Mouse (Mus musculus) cerebellum, postnatal 4 days (tissue): ENCODE measurements at regions not wholly inside any gene's neighbourhood (a gene's known extent, or its start where the extent isn't known, plus 50 kb on each side); places are given as distances from the start of the nearest gene placed in this dataset.

Experiments used
- DNase-seq, 2 experiments: peaks; one replicate each; pipeline ENCODE4 v3.0.0; 2022; ENCODE audit warnings: low spot score in 2 of 2, mixed read lengths in 1 of 2

- no peak for DNase-seq
Measured at GRCm38 (mm10) chr7:95814865-95815264, 356.2 kb upstream of the Tenm4 start.

DNA sequence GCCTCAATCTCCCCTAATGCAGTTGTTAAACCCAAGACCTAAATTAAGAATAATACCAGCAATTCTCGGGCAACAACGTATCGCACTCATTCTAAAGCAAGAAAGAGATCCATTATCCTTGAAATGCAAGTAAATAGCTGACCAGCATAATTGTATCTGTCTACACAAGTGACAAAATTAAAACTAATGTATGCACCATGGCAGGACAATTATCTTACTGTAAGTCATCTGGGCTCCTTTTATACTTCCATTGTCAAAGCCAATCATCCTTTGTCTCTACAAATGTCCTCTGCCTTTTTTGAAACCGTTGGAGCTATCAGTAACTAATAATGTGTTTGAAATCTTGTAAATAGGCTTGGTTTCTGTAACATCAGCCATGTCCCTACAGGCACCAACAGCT is 347.5 kb upstream of the Tenm4 start:
- DNase-seq = no peak

- no peak for DNase-seq
Measured at GRCm38 (mm10) chr7:95829889-95830288, 341.2 kb upstream of the Tenm4 start.

- DNase-seq = no peak
Measured at GRCm38 (mm10) chr7:95834236-95834919, 336.7 kb upstream of the Tenm4 start.

- no peak for DNase-seq
Measured at GRCm38 (mm10) chr7:95840476-95840875, 330.6 kb upstream of the Tenm4 start.

DNA sequence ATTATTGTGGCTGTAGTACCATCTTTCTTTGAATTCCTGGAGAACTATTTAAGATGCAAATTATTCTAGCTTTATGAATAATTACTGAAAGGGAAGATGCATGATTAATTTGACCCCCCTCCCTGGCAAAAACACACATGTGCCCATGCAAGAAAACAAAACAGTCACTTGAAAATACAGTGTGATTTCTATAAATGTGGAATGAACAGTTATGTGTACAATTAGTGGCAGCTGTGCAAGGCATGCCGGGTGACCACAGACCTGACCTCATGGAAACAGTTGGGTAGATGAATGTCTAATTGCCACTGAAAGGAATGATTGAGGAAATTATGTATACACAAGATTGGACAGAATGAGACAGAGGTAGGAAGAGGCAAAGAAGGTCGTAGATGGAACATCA is 321.2 kb upstream of the Tenm4 start:
- no peak for DNase-seq

- no peak for DNase-seq
Measured at GRCm38 (mm10) chr7:95852630-95853029, 318.4 kb upstream of the Tenm4 start.

DNA sequence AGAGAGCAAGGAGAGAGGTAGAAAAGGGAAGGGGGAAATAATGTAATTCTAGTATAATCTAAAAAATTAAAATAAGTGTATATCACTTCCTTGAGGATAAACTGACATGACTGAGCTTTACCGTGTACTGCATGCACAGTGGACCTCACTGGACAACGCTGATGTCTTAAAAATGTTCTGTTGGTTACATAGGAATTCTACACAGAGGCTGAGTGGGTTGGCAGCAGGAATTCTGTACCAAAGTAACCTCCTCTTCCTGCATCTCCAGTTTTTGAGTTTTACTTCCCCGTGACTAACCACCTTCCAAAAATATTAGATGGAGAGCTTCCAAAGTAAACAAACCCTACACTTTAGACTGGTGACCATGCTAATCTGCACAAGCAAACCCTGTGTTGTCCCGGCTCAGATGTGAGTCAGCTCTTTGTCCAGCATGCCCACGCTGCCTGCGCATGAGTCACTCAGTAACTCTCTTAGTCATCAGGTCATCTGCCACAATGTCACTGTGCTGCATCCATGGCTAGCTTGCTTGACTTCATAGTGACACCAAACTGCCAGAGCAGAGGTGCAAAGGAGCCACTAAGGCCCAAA is 317.7 kb upstream of the Tenm4 start:
- DNase-seq = no peak

GRCm38 (mm10) chr7:95858247-95858646 is 312.8 kb upstream of the Tenm4 start:
- no peak for DNase-seq

DNA sequence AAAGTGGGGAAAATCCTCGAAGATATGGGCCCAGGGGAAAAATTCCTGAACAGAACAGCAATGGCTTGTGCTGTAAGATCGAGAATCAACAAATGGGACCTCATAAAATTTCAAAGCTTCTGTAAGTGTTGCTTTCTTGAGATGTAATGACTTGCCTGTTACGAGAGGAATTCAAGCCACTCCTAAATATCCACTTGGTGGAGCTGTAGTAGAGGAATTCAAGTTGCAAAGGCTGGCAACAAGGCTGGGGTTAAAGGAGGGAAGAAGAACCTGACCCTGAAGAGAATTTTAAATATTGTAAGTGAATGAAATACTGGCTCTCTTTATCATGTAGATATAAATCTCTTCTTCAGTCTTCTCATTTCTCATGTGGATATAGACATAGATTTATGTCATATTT is 306.8 kb upstream of the Tenm4 start:
- no peak for DNase-seq

DNA sequence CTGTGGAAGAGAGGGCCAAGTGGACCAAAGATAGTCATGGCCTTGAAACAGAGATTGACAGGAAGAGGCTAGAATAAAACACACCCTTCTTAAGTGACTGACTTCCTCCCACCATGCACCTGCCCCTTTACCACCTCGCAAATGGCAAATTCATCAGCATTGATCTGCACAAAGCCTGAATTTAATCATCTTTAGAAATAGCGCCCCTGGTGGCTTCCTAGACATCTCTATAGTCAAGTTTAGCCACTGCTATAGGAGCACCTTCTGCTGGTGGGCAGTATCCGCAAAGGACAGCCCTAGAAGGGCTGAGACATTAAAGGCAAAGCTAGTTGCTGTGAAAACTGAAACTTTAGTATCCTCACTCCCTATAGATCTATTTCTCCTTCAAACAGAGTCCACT is 305.8 kb upstream of the Tenm4 start:
- DNase-seq = no peak

- DNase-seq = no peak
Measured at GRCm38 (mm10) chr7:95868753-95869152, 302.3 kb upstream of the Tenm4 start.

GRCm38 (mm10) chr7:95880576-95881267 is 290.3 kb upstream of the Tenm4 start:
- no peak for DNase-seq

- no peak for DNase-seq
Measured at GRCm38 (mm10) chr7:95901524-95901923, 269.5 kb upstream of the Tenm4 start.

GRCm38 (mm10) chr7:95914406-95915080 is 256.5 kb upstream of the Tenm4 start:
- no peak for DNase-seq

- no peak for DNase-seq
Measured at GRCm38 (mm10) chr7:95919932-95920331, 251.1 kb upstream of the Tenm4 start.

- no peak for DNase-seq
Measured at GRCm38 (mm10) chr7:95924805-95925204, 246.2 kb upstream of the Tenm4 start.

DNA sequence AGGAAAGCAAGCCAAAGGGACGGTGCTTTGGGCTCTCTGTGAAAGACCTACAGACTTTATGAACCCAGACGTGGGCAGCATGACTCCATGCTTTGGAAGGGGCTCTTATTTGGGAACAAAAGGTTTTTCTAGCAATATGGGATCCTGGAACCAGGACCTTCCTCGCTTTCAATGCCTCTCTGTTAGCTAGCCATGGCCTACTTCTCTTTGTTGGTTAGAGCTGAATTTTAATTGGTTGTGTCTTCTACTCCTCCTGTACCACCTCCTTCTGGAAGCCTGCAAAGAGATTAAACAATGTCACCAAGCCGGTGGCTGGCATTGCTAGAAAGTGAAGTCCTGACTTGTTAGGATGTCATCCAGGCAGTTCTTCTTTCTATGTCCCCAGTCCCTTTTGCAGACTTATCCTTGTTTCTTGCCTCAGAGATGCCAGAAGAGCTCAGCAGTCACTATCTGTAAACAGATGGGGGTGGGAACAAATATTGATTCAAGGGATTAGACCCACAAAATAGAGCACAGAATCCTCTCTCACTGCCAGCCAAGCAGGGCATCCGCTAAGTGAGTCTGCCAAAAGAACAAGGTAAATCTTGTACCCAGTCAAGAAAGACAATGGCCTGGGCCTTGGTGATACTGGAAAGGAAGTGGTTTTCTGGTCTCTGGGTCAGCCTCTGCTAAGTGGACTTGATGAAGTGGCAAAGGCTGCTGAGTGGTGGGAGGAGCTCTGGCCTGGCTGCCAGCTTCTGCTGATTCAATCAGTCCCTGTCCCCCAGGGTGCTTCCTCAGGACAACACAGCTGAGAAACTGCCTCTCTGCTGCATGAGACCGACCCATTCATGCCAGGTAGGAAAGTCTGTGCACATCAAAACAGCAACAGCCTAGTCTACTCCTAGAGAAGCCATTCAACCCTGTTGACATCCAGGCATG is 244.7 kb upstream of the Tenm4 start:
- no peak for DNase-seq

- DNase-seq = no peak
Measured at GRCm38 (mm10) chr7:95936599-95936998, 234.4 kb upstream of the Tenm4 start.

GRCm38 (mm10) chr7:95943420-95943819 is 227.6 kb upstream of the Tenm4 start:
- DNase-seq = no peak

DNA sequence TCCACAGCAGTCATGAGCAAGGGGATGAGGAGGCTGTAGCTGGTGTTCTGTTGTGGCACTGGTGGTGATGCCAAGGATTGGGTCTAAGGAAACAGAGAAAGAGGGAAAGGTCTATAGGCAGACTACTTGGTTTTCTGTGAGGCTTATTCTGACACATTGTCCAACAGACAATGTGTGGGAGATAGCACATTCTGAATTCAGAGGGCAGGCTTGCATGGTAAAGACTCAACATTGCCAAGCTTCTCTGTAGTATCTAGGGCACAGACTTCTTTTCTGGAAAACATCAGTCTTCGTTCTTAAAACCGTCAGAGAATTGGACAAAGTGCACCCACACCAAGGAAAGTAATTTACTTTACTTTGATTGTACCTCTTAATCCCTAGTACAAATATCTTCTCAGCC is 218.7 kb upstream of the Tenm4 start:
- no peak for DNase-seq

- no peak for DNase-seq
Measured at GRCm38 (mm10) chr7:95954511-95954910, 216.5 kb upstream of the Tenm4 start.
